Mouse (Mus musculus): ENCODE measurements at regions not wholly inside any gene's neighbourhood (a gene's known extent, or its start where the extent isn't known, plus 50 kb on each side); places are given as distances from the start of the nearest gene placed in this dataset.
A peak's percentile ranks its signal among the peaks of the same experiment; 100 is the strongest.

- TF ChIP-seq EP300 (optimal IDR thresholded peaks at IDR 0.05) (no peak), CTCF (IDR thresholded peaks at IDR 0.05; ENCODE audit: low read depth) (no peak)
- WGBS = 74% methylated on average over 2 of the region's 2 CpGs
- H3K4me2 ChIP-seq (replicated peaks; ENCODE audit: low read depth) = no peak overlapping the region
- DNase-seq (ENCODE audit: low spot score) (no peak), ATAC-seq (ENCODE audit: low FRiP score, low TSS enrichment) (no peak)
- no peaks in the 10 kb centered on the region for H3K4me1 ChIP-seq (replicated peaks; ENCODE audit: control insufficient read depth, insufficient read depth)
- H3K27ac ChIP-seq (replicated peaks) = no peak overlapping the region
- no peaks in the 10 kb centered on the region for H3K9me3 ChIP-seq (ENCODE audit: control insufficient read depth, low read length)
- H3K27me3 ChIP-seq (ENCODE audit: control insufficient read depth, insufficient read depth, low read length) = no peaks in the 10 kb centered on the region
- H3K36me3 ChIP-seq (ENCODE audit: control insufficient read depth, insufficient read depth, low read length) = no peaks in the 10 kb centered on the region
- H3K9ac ChIP-seq (ENCODE audit: low read length) = no peak overlapping the region
- H3K4me3 ChIP-seq (ENCODE audit: low read depth, low read length) = no peak overlapping the region
Measured at GRCm38 (mm10) chr16:55484391-55484790, 186.6 kb upstream of the Zpld1 start.

- H3K9me3 ChIP-seq (ENCODE audit: control insufficient read depth, low read length) = no peaks in the 10 kb centered on the region
- H3K9ac ChIP-seq (ENCODE audit: low read length) = no peak overlapping the region
- no peak overlapping the region for H3K4me2 ChIP-seq (replicated peaks; ENCODE audit: low read depth)
- H3K4me1 ChIP-seq (replicated peaks; ENCODE audit: control insufficient read depth, insufficient read depth) = no peaks in the 10 kb centered on the region
- WGBS = 69% methylated on average over 11 of the region's 11 CpGs
- TF ChIP-seq CTCF (IDR thresholded peaks at IDR 0.05; ENCODE audit: low read depth) (no peak), EP300 (optimal IDR thresholded peaks at IDR 0.05) (no peak)
- H3K27me3 ChIP-seq (ENCODE audit: control insufficient read depth, insufficient read depth, low read length) = no peaks in the 10 kb centered on the region
- no peaks in the 10 kb centered on the region for H3K36me3 ChIP-seq (ENCODE audit: control insufficient read depth, insufficient read depth, low read length)
- no peak overlapping the region for H3K4me3 ChIP-seq (ENCODE audit: low read depth, low read length)
- H3K27ac ChIP-seq (replicated peaks) = no peak overlapping the region
- ATAC-seq (ENCODE audit: low FRiP score, low TSS enrichment) (no peak), DNase-seq (ENCODE audit: low spot score) (no peak)
Measured at GRCm38 (mm10) chr16:55480745-55481144, 183.0 kb upstream of the Zpld1 start.

GRCm38 (mm10) chr16:55480304-55480703, 182.5 kb upstream of the Zpld1 start:
- no peaks in the 10 kb centered on the region for H3K27me3 ChIP-seq (ENCODE audit: control insufficient read depth, insufficient read depth, low read length)
- no peak overlapping the region for H3K4me3 ChIP-seq (ENCODE audit: low read depth, low read length)
- DNase-seq (ENCODE audit: low spot score) = peak; percentile 24
- TF ChIP-seq CTCF (IDR thresholded peaks at IDR 0.05; ENCODE audit: low read depth) (peak; percentile 70), EP300 (optimal IDR thresholded peaks at IDR 0.05) (no peak)
- no peak overlapping the region for H3K9ac ChIP-seq (ENCODE audit: low read length)
- peak; percentile 71 for ATAC-seq (ENCODE audit: low FRiP score, low TSS enrichment)
- H3K4me2 ChIP-seq (replicated peaks; ENCODE audit: low read depth) = no peak overlapping the region
- 32% methylated on average over 7 of the region's 7 CpGs for WGBS
- H3K4me1 ChIP-seq (replicated peaks; ENCODE audit: control insufficient read depth, insufficient read depth) = no peaks in the 10 kb centered on the region
- H3K27ac ChIP-seq (replicated peaks) = no peak overlapping the region
- no peaks in the 10 kb centered on the region for H3K36me3 ChIP-seq (ENCODE audit: control insufficient read depth, insufficient read depth, low read length)
- no peaks in the 10 kb centered on the region for H3K9me3 ChIP-seq (ENCODE audit: control insufficient read depth, low read length)

- DNase-seq (ENCODE audit: low spot score) = peak; percentile 24
- Histone ChIP-seq H3K36me3 (ENCODE audit: control insufficient read depth, insufficient read depth, low read length) (no peaks in the 10 kb centered on the region), H3K4me3 (ENCODE audit: low read depth, low read length) (no peak overlapping the region), H3K9ac (ENCODE audit: low read length) (no peak overlapping the region), H3K4me2 (replicated peaks; ENCODE audit: low read depth) (no peak overlapping the region), H3K4me1 (replicated peaks; ENCODE audit: control insufficient read depth, insufficient read depth) (no peaks in the 10 kb centered on the region), H3K27ac (replicated peaks) (no peak overlapping the region), H3K27me3 (ENCODE audit: control insufficient read depth, insufficient read depth, low read length) (no peaks in the 10 kb centered on the region), H3K9me3 (ENCODE audit: control insufficient read depth, low read length) (no peaks in the 10 kb centered on the region)
- WGBS = 24% methylated on average over 17 of the region's 17 CpGs
- ATAC-seq (ENCODE audit: low FRiP score, low TSS enrichment) = peak; percentile 64; the same call in 1 of the 2 replicates
- TF ChIP-seq CTCF (IDR thresholded peaks at IDR 0.05; ENCODE audit: low read depth) (peak; percentile 89), EP300 (optimal IDR thresholded peaks at IDR 0.05) (no peak)
Measured at GRCm38 (mm10) chr16:55476544-55477208, 178.9 kb upstream of the Zpld1 start.

- Histone ChIP-seq H3K27ac (replicated peaks) (no peak overlapping the region), H3K9ac (ENCODE audit: low read length) (no peak overlapping the region), H3K27me3 (ENCODE audit: control insufficient read depth, insufficient read depth, low read length) (no peaks in the 10 kb centered on the region), H3K9me3 (ENCODE audit: control insufficient read depth, low read length) (no peaks in the 10 kb centered on the region), H3K36me3 (ENCODE audit: control insufficient read depth, insufficient read depth, low read length) (no peaks in the 10 kb centered on the region), H3K4me3 (ENCODE audit: low read depth, low read length) (no peak overlapping the region), H3K4me2 (replicated peaks; ENCODE audit: low read depth) (no peak overlapping the region), H3K4me1 (replicated peaks; ENCODE audit: control insufficient read depth, insufficient read depth) (no peaks in the 10 kb centered on the region)
- WGBS = 79% methylated on average over 7 of the region's 7 CpGs
- ATAC-seq (ENCODE audit: low FRiP score, low TSS enrichment) = no peak
- TF ChIP-seq EP300 (optimal IDR thresholded peaks at IDR 0.05) (no peak), CTCF (IDR thresholded peaks at IDR 0.05; ENCODE audit: low read depth) (no peak)
- no peak for DNase-seq (ENCODE audit: low spot score)
Measured at GRCm38 (mm10) chr16:55474950-55475525, 177.3 kb upstream of the Zpld1 start.

GRCm38 (mm10) chr16:55471396-55471795, 173.6 kb upstream of the Zpld1 start:
- H3K27me3 ChIP-seq (ENCODE audit: control insufficient read depth, insufficient read depth, low read length) = no peaks in the 10 kb centered on the region
- H3K4me2 ChIP-seq (replicated peaks; ENCODE audit: low read depth) = no peak overlapping the region
- ATAC-seq (ENCODE audit: low FRiP score, low TSS enrichment) (no peak), DNase-seq (ENCODE audit: low spot score) (no peak)
- H3K27ac ChIP-seq (replicated peaks) = no peak overlapping the region
- H3K4me3 ChIP-seq (ENCODE audit: low read depth, low read length) = no peak overlapping the region
- H3K4me1 ChIP-seq (replicated peaks; ENCODE audit: control insufficient read depth, insufficient read depth) = no peaks in the 10 kb centered on the region
- H3K9ac ChIP-seq (ENCODE audit: low read length) = no peak overlapping the region
- WGBS = 60% methylated on average over 4 of the region's 4 CpGs
- H3K36me3 ChIP-seq (ENCODE audit: control insufficient read depth, insufficient read depth, low read length) = no peaks in the 10 kb centered on the region
- H3K9me3 ChIP-seq (ENCODE audit: control insufficient read depth, low read length) = no peaks in the 10 kb centered on the region
- TF ChIP-seq EP300 (optimal IDR thresholded peaks at IDR 0.05) (no peak), CTCF (IDR thresholded peaks at IDR 0.05; ENCODE audit: low read depth) (no peak)
